Mouse (Mus musculus) midbrain, embryonic 11.5 days (tissue): ENCODE data around the gene Pms2. TPM values are rescaled to one million over a fixed set of nuclear protein-coding genes. Genes with fewer than 3 reads are reported as not detected.

Experiments used
- ATAC-seq: fragments of 200-750 bp; cut with Nextera tagmentation; 2 replicates; pipeline ENCODE4 v1.8.0; 2017; ENCODE audit warnings: moderate TSS enrichment, moderate library complexity; ENCODE audit not compliant: low FRiP score
- DNase-seq: peaks from one replicate; pipeline ENCODE4 v3.0.0; 2015; ENCODE audit warnings: low spot score; ENCODE audit errors: missing footprints
- H3K27ac ChIP-seq: fragments of 300-500 bp; sonication (generic); 2 replicates; pipeline ENCODE4 v1.5.1; 2014; ENCODE audit warnings: low read depth, low read length
- H3K27me3 ChIP-seq: fragments of 300-500 bp; sonication (generic); 2 replicates; pipeline ENCODE4 v1.6.1; 2014; ENCODE audit warnings: mild to moderate bottlenecking, low read length, moderate library complexity, mixed read lengths; ENCODE audit not compliant: control insufficient read depth, insufficient read depth
- H3K36me3 ChIP-seq: fragments of 300-500 bp; sonication (generic); 2 replicates; pipeline ENCODE4 v1.6.1; 2014; ENCODE audit warnings: mild to moderate bottlenecking, low read length, moderate library complexity, mixed read lengths; ENCODE audit not compliant: control insufficient read depth, insufficient read depth
- H3K4me1 ChIP-seq: fragments of 300-500 bp; sonication (generic); 2 replicates; pipeline ENCODE4 v1.6.1; 2014; ENCODE audit warnings: low read length; ENCODE audit not compliant: control insufficient read depth, insufficient read depth
- H3K4me2 ChIP-seq: fragments of 300-500 bp; sonication (generic); 2 replicates; pipeline ENCODE4 v1.6.1; 2014; ENCODE audit warnings: mild to moderate bottlenecking, moderate library complexity
- H3K4me3 ChIP-seq: fragments of 300-500 bp; sonication (generic); 2 replicates; pipeline ENCODE4 v1.5.1; 2014; ENCODE audit warnings: low read depth, low read length
- H3K9ac ChIP-seq: fragments of 300-500 bp; sonication (generic); 2 replicates; pipeline ENCODE4 v1.6.1; 2014; ENCODE audit warnings: low read length
- H3K9me3 ChIP-seq: fragments of 300-500 bp; sonication (generic); 2 replicates; pipeline ENCODE4 v1.6.1; 2016; ENCODE audit warnings: low read length; ENCODE audit not compliant: control insufficient read depth
- WGBS: fragments of 180-500 bp; shearing (Covaris S2); extraction: QIAGEN DNeasy Blood & Tissue Kit; methylation state at CpG from one replicate; pipeline ENCODE4 v1.1.7; 2014; 5-methylcytosine and 5-hydroxymethylcytosine counted together
- polyA plus RNA-seq: library from polyadenylated mRNA; unstranded; fragments of >200 nt; fragmentation: Nextera tagmentation; extraction: Ambion mirVana; gene quantifications from 2 replicates; pipeline ENCODE4 v1.2.1, GENCODE M21; 2014

The Pms2 gene
- polyA plus RNA-seq = 35.6 and 37.1 TPM in 2 replicates

GRCm38 (mm10) chr5:143909417-143910400 lies at the start of gene Pms2, which contains the start of gene Aimp2:
Gene Pms2, plus strand, starts transcription at chr5:143909964.
Gene Aimp2, minus strand, starts transcription at chr5:143909847.
- under 1% methylated on average over 70 of the region's 70 CpGs for WGBS
- Histone ChIP-seq H3K36me3 (peaks cover 2% of the 10 kb centered on the region; the same call in 1 of the 2 replicates), H3K4me3 (peak within 1 kb of the TSS; percentile 71), H3K27me3 (no peaks in the 10 kb centered on the region), H3K9ac (peak within 1 kb of the TSS; percentile 69), H3K4me2 (peak within 1 kb of the TSS; percentile 62), H3K27ac (peak within 1 kb of the TSS; percentile 61), H3K4me1 (peaks cover 15% of the 10 kb centered on the region), H3K9me3 (no peaks in the 10 kb centered on the region)
- peak; percentile 100 for ATAC-seq
- peak; percentile 99 for DNase-seq

GRCm38 (mm10) chr5:143871547-143872169 lies 38.1 kb upstream of the Pms2 start:
- no peaks in the 10 kb centered on the region for H3K27me3 ChIP-seq
- WGBS = 87% methylated on average over 11 of the region's 11 CpGs
- no peak overlapping the region for H3K27ac ChIP-seq
- H3K4me3 ChIP-seq = no peak overlapping the region
- ATAC-seq = no peak
- no peaks in the 10 kb centered on the region for H3K4me1 ChIP-seq
- no peak for DNase-seq
- H3K9ac ChIP-seq = no peak overlapping the region
- no peak overlapping the region for H3K4me2 ChIP-seq
- no peaks in the 10 kb centered on the region for H3K9me3 ChIP-seq
- H3K36me3 ChIP-seq = peaks cover 4% of the 10 kb centered on the region; the same call in 1 of the 2 replicates

DNA sequence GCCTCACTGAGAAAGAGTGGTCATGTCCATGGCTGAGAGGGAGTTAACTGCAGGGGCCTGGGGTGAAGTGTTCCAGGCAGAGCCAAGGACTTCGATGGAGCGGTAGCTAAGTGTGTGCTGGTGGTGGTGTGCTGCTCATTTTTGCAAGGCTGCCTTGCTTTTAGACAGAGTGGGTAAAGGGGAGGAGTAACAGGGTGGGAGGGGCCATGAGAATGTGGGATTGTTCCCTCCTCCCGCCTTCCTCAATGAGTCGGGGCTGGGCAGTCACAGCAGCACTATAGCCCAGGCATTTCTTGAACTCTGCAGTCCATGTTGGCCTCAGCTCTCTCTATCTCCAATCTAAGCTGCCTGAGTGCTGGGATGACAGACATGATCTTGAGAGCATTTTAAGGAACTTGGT lies 35.2 kb upstream of the Pms2 start:
- Histone ChIP-seq H3K36me3 (peaks cover 12% of the 10 kb centered on the region), H3K4me2 (no peak overlapping the region), H3K4me3 (no peak overlapping the region), H3K9ac (no peak overlapping the region), H3K9me3 (no peaks in the 10 kb centered on the region), H3K27me3 (no peaks in the 10 kb centered on the region), H3K27ac (no peak overlapping the region), H3K4me1 (no peaks in the 10 kb centered on the region)
- ATAC-seq = no peak
- WGBS = 69% methylated on average over 4 of the region's 4 CpGs
- DNase-seq = no peak

DNA sequence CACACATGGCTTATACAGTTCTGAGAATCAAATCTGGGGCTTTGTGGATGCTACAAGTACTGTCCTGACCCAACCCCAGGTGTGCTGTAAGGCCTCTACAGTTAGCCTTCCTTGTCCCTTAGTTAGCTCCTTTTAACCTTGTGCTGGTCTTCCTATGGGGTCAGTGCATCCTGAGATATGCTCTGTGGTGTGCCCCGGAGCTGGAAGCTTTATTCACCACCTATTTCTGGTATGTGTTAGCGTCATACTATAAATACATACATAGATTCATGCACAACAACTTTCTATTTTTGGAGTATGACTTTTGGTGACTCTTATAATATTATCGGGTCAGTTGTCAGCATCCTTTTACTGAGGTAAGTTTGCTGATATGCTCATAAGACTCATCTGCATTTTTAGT lies 24.5 kb upstream of the Pms2 start:
- Histone ChIP-seq H3K27ac (no peak overlapping the region), H3K36me3 (peaks cover 35% of the 10 kb centered on the region), H3K27me3 (no peaks in the 10 kb centered on the region), H3K9me3 (peaks cover 4% of the 10 kb centered on the region; the same call in 1 of the 2 replicates), H3K4me3 (no peak overlapping the region), H3K9ac (no peak overlapping the region), H3K4me2 (no peak overlapping the region), H3K4me1 (no peaks in the 10 kb centered on the region)
- no peak for ATAC-seq
- no peak for DNase-seq
- WGBS = 97% methylated on average over 3 of the region's 3 CpGs

- Histone ChIP-seq H3K9ac (no peak overlapping the region), H3K27ac (no peak overlapping the region), H3K4me3 (no peak overlapping the region), H3K9me3 (peaks cover 4% of the 10 kb centered on the region; the same call in 1 of the 2 replicates), H3K4me1 (no peaks in the 10 kb centered on the region), H3K36me3 (peaks cover 20% of the 10 kb centered on the region), H3K27me3 (no peaks in the 10 kb centered on the region), H3K4me2 (no peak overlapping the region)
- DNase-seq (no peak), ATAC-seq (no peak)
- 93% methylated on average over 6 of the region's 6 CpGs for WGBS
Observed at GRCm38 (mm10) chr5:143890741-143891140, 19.0 kb upstream of the Pms2 start.

DNA sequence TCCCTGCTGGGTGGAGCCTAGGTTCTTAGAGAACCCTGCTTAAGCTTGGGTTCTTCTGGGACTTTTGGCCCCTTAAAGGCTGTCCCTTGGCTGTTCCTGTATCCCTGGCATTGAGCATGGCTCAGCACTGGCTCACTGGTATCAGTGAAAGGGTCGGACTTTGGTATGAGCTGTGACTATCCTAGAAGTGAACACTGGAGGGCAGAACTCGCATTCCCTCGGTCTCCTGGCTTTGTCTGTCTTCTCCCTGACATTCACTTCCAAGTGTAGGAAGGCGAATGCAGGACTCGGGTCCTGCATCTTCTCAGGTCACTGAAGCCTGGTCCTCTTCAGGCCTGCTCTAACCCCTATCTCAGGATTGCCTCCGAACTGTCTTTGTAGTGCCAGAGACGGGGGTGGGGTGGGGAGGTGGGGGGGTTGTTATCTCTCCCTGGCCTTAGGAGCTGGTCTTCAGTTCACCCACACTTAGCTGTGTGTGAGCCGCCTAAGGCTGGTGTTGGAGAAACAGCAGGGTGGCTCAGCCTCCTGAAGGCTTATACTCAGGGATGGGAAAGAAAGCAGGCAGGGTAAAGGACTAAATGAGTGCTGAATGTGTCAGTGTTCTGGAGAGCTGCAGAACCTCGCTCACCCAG lies 17.4 kb upstream of the Pms2 start:
- Histone ChIP-seq H3K4me1 (no peaks in the 10 kb centered on the region), H3K36me3 (peaks cover 11% of the 10 kb centered on the region; the same call in 1 of the 2 replicates), H3K27ac (no peak overlapping the region), H3K9ac (no peak overlapping the region), H3K27me3 (no peaks in the 10 kb centered on the region), H3K4me3 (no peak overlapping the region), H3K4me2 (no peak overlapping the region), H3K9me3 (no peaks in the 10 kb centered on the region)
- ATAC-seq = no peak
- DNase-seq = no peak
- WGBS = 69% methylated on average over 9 of the region's 9 CpGs

- no peak overlapping the region for H3K27ac ChIP-seq
- no peaks in the 10 kb centered on the region for H3K27me3 ChIP-seq
- H3K9me3 ChIP-seq = no peaks in the 10 kb centered on the region
- H3K4me3 ChIP-seq = no peak overlapping the region
- H3K4me2 ChIP-seq = no peak overlapping the region
- WGBS = 93% methylated on average over 5 of the region's 5 CpGs
- no peaks in the 10 kb centered on the region for H3K4me1 ChIP-seq
- H3K9ac ChIP-seq = no peak overlapping the region
- DNase-seq (no peak), ATAC-seq (no peak)
- H3K36me3 ChIP-seq = peaks cover 13% of the 10 kb centered on the region; the same call in 1 of the 2 replicates
Observed at GRCm38 (mm10) chr5:143893396-143893795, 16.4 kb upstream of the Pms2 start.

GRCm38 (mm10) chr5:143897635-143898330 lies 12.0 kb upstream of the Pms2 start, which contains the start of gene Ankrd61:
Gene Ankrd61, minus strand, starts transcription at chr5:143897685.
- DNase-seq = peak; percentile 62
- peaks cover 14% of the 10 kb centered on the region for H3K36me3 ChIP-seq
- H3K4me2 ChIP-seq = no peak within 1 kb of the TSS
- H3K9me3 ChIP-seq = no peaks in the 10 kb centered on the region
- no peak within 1 kb of the TSS for H3K9ac ChIP-seq
- no peaks in the 10 kb centered on the region for H3K4me1 ChIP-seq
- H3K27me3 ChIP-seq = no peaks in the 10 kb centered on the region
- WGBS = 86% methylated on average over 14 of the region's 14 CpGs
- ATAC-seq = no peak
- no peak within 1 kb of the TSS for H3K4me3 ChIP-seq
- no peak within 1 kb of the TSS for H3K27ac ChIP-seq
